ENCODE assay signal across 8 mouse cellular contexts in the genomic region with DNA sequence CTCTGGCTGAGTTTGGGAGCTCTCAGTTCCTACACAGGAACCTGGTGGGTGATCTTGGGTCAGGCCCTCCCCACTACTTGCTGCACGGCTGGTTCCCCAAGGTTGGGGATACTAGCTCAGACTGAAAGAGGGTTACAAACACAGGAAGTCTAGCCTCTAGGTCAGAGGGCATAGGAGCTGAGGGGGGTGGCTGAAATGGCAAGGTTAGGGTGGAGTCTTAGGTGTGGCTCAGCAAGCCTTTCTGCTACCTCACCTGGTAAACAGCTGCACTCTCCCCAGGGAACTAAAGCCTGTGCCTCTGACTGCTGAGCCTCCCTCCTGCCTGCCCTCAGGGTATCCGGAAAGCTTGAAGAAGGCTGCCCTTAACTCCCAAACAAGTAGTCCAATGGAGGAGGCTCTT. TPM values are rescaled to one million over a fixed set of nuclear protein-coding genes. Genes with fewer than 3 reads are reported as not detected.
DNase-seq lines count a peak whose midpoint lies in the region; ATAC-seq and TF ChIP-seq lines count a peak whose summit lies in the region.

No protein-coding gene starts in this region.

- intact Hi-C loops in heart, adult 2 months (cut with DNase I) = loop anchor here (2.0 to 10.0 kb wide), 4 partner anchors 22 to 396 kb away; a partner anchor contains a TSS
- intact Hi-C loops in gastrocnemius, postnatal 36 days (cut with DNase I) = loop anchor here (10.0 kb wide), 1 partner anchor 406 kb away; a partner anchor contains a TSS

- H3K27ac ChIP-seq in heart, adult 2 months = peak overlapping the region; percentile 89
- peak overlapping the region; percentile 98 for H3K27ac ChIP-seq in midbrain, embryonic 13.5 days

- no peak for TF ChIP-seq EP300 in heart, adult 2 months (IDR thresholded peaks at IDR 0.05; ENCODE audit: insufficient read depth, low read depth, low read length)

- no peak for TF ChIP-seq CTCF in heart, adult 2 months (IDR thresholded peaks at IDR 0.05)

- TF ChIP-seq POLR2A in heart, adult 2 months (IDR thresholded peaks at IDR 0.05; ENCODE audit: insufficient read depth, low read depth, low read length) = no peak

- DNase-seq in urinary bladder, adult 2 months (ENCODE audit: low spot score) = peak; percentile 33
- DNase-seq in urinary bladder, postnatal 10 days (ENCODE audit: low spot score) = no peak
- peak; percentile 43 to 54 for DNase-seq in heart, adult 2 months
- peak; percentile 17 for DNase-seq in kidney, postnatal 10 days
- DNase-seq in thymus, postnatal 4 days = peak; percentile 32
- DNase-seq in cerebellum, adult 9-10 months = no peak
- no peak for DNase-seq in gastrocnemius, postnatal 36 days

- H3K9me3 ChIP-seq in midbrain, embryonic 13.5 days = no peaks in the 10 kb centered on the region

- peak overlapping the region; percentile 71 for H3K4me2 ChIP-seq in midbrain, embryonic 13.5 days (replicated peaks)

- peaks cover 6% of the 10 kb centered on the region; the same call in 1 of the 2 replicates for H3K36me3 ChIP-seq in heart, adult 2 months (ENCODE audit: control insufficient read depth, insufficient read depth, low read length)
- H3K36me3 ChIP-seq in midbrain, embryonic 13.5 days = peaks cover 11% of the 10 kb centered on the region

- H3K79me2 ChIP-seq in heart, adult 2 months (replicated peaks; ENCODE audit: control insufficient read depth, insufficient read depth, low read length) = no peaks in the 10 kb centered on the region

- no peak for ATAC-seq in midbrain, embryonic 13.5 days

- H3K4me1 ChIP-seq in heart, adult 2 months (ENCODE audit: control insufficient read depth, insufficient read depth, low read length) = peaks cover 8% of the 10 kb centered on the region
- peaks cover 12% of the 10 kb centered on the region for H3K4me1 ChIP-seq in midbrain, embryonic 13.5 days (replicated peaks)

- peak overlapping the region; percentile 30; the same call in 1 of the 2 replicates for H3K9ac ChIP-seq in heart, adult 2 months (ENCODE audit: low read depth, low read length)
- H3K9ac ChIP-seq in midbrain, embryonic 13.5 days (replicated peaks) = peak overlapping the region; percentile 54

- WGBS in heart, adult 2 months = 35% methylated on average over 2 of the region's 2 CpGs
- 79% methylated on average over 2 of the region's 2 CpGs for WGBS in midbrain, embryonic 13.5 days

- no peaks in the 10 kb centered on the region for H3K27me3 ChIP-seq in heart, adult 2 months (ENCODE audit: control insufficient read depth, insufficient read depth, low read length)
- peaks cover 6% of the 10 kb centered on the region; the same call in 1 of the 2 replicates for H3K27me3 ChIP-seq in midbrain, embryonic 13.5 days

- H3K4me3 ChIP-seq in heart, adult 2 months = no peak overlapping the region
- H3K4me3 ChIP-seq in midbrain, embryonic 13.5 days (replicated peaks) = peak overlapping the region; percentile 65

RNA-seq across cellular contexts. Expression of a gene that starts 1.6 kb away (rescaled TPM):
- polyA plus RNA-seq in urinary bladder, adult 2 months (2012; rRNA removed) = 116 and 147 TPM in 2 replicates
- 10 to 100 TPM; 47.5 to 57.7 TPM for total RNA-seq in heart, adult 2 months (2021)
- polyA plus RNA-seq in heart, adult 2 months (2012; rRNA removed) = 81.2 and 82.4 TPM in 2 replicates
- 470 and 482 TPM in 2 replicates for polyA plus RNA-seq in midbrain, embryonic 13.5 days (2015; fragmentation: Nextera tagmentation; extraction: Ambion mirVana)
- 10 to 100 TPM; 40.4 to 45.1 TPM for total RNA-seq in gastrocnemius, postnatal 36 days (2021)

RNA-seq across cellular contexts. Expression of a gene that starts 13.9 kb away (rescaled TPM):
- 0.04 and 0.07 TPM in 2 replicates for polyA plus RNA-seq in urinary bladder, adult 2 months (2012; rRNA removed)
- under 1 TPM in 1 of 2 experiments, not detected in 1; 0.07 TPM for total RNA-seq in heart, adult 2 months (2021)
- polyA plus RNA-seq in heart, adult 2 months (2012; rRNA removed) = 0.03 TPM in 1 of 2 replicates, not detected in the other
- polyA plus RNA-seq in midbrain, embryonic 13.5 days (2015; fragmentation: Nextera tagmentation; extraction: Ambion mirVana) = not detected in 2 replicates
- not detected for total RNA-seq in gastrocnemius, postnatal 36 days (2021)

RNA-seq across cellular contexts. Expression of a gene that starts 24.3 kb away (rescaled TPM):
- polyA plus RNA-seq in urinary bladder, adult 2 months (2012; rRNA removed) = 0.49 and 0.51 TPM in 2 replicates
- under 1 TPM; 0.44 to 0.59 TPM for total RNA-seq in heart, adult 2 months (2021)
- polyA plus RNA-seq in heart, adult 2 months (2012; rRNA removed) = 0.59 and 1.3 TPM in 2 replicates
- polyA plus RNA-seq in midbrain, embryonic 13.5 days (2015; fragmentation: Nextera tagmentation; extraction: Ambion mirVana) = 0.10 TPM in 1 of 2 replicates, not detected in the other
- under 1 TPM; 0.22 to 0.38 TPM for total RNA-seq in gastrocnemius, postnatal 36 days (2021)

RNA-seq across cellular contexts. Expression of a gene that starts 31.1 kb away (rescaled TPM):
- polyA plus RNA-seq in urinary bladder, adult 2 months (2012; rRNA removed) = 0.23 and 0.27 TPM in 2 replicates
- total RNA-seq in heart, adult 2 months (2021) = not detected
- 0.29 and 0.43 TPM in 2 replicates for polyA plus RNA-seq in heart, adult 2 months (2012; rRNA removed)
- 0.13 TPM in 1 of 2 replicates, not detected in the other for polyA plus RNA-seq in midbrain, embryonic 13.5 days (2015; fragmentation: Nextera tagmentation; extraction: Ambion mirVana)
- total RNA-seq in gastrocnemius, postnatal 36 days (2021) = not detected

RNA-seq across cellular contexts. Expression of a gene that starts 31.9 kb away (rescaled TPM):
- polyA plus RNA-seq in urinary bladder, adult 2 months (2012; rRNA removed) = 0.48 and 0.97 TPM in 2 replicates
- 1,000 to 10,000 TPM; 1,434 to 1,646 TPM for total RNA-seq in heart, adult 2 months (2021)
- 1,031 and 1,150 TPM in 2 replicates for polyA plus RNA-seq in heart, adult 2 months (2012; rRNA removed)
- polyA plus RNA-seq in midbrain, embryonic 13.5 days (2015; fragmentation: Nextera tagmentation; extraction: Ambion mirVana) = 3.5 and 3.8 TPM in 2 replicates
- total RNA-seq in gastrocnemius, postnatal 36 days (2021) = 1,000 to 10,000 TPM; 2,073 to 2,141 TPM

Comparison
In these comparisons a context has a peak if more than half of its experiments do, and no peak if none do; other contexts are left out.
1. DNase-seq: peak in urinary bladder, adult 2 months (single experiment), heart, adult 2 months (2 of 2), kidney, postnatal 10 days (single experiment) and thymus, postnatal 4 days (single experiment); none in urinary bladder, postnatal 10 days (single experiment), cerebellum, adult 9-10 months (single experiment) and gastrocnemius, postnatal 36 days (0 of 2).